Mouse (Mus musculus) megakaryocyte, embryonic 14.5 days (primary cell): Measurements from ENCODE around the gene Man1c1.

Source experiments
- FLI1 ChIP-seq: IDR thresholded peaks from 2 replicates; pipeline ENCODE4 v1.6.1; 2012; ENCODE audit warnings: low read length, inconsistent platforms, mixed read lengths
- GATA1 ChIP-seq: IDR thresholded peaks from 3 replicates; pipeline ENCODE4 v1.6.1; 2012; ENCODE audit warnings: mixed read lengths, low read length, inconsistent platforms, borderline replicate concordance

DNA sequence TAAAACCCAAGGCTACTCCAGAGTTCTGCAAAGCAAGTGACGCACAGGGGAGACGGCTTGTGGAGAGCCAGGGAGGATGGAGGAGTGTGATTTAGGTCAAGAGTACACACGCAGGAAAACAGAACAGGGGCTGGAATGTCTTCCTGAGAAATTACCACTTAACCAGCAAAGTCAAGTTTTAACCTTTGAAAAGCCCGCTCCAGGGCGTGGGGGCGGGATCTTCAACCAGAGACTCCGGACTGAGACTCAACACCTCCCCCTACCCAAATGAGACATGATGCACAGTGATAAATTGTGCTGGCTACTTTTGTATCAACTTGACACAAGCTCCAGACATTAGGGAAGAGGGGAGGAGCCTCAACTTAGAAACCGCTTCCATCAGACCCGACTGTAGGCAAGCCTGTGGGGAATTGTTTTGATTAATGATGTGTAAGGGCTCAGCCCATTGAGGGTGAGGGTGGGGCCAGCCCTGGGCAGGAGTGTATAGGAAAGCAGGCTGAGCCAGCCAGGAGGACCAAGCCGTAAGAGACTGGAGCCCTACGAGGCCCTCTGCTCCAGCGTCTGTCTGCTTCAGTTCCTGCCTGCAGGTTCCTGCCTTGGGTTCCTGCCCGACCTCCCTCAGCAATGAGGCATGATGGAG, 17.9 kb downstream of the Man1c1 start:
- TF ChIP-seq GATA1, result no peak
- no peak for TF ChIP-seq FLI1
